Mouse (Mus musculus) liver, embryonic 16.5 days (tissue): ENCODE results near the gene Prdx5. TPM values are rescaled to one million over a fixed set of nuclear protein-coding genes. Genes with fewer than 3 reads are reported as not detected.

Source experiments
- ATAC-seq: fragments of 200-750 bp; cut with Nextera tagmentation; 2 replicates; pipeline ENCODE4 v1.8.0; 2017; ENCODE audit warnings: low read depth, mild to moderate bottlenecking, moderate number of reproducible peaks, moderate library complexity
- H3K27ac ChIP-seq: fragments of 300-500 bp; sonication (generic); 2 replicates; pipeline ENCODE4 v1.5.1; 2014; ENCODE audit warnings: mild to moderate bottlenecking, low read length
- H3K27me3 ChIP-seq: fragments of 300-500 bp; sonication (generic); 2 replicates; pipeline ENCODE4 v1.6.1; 2014; ENCODE audit warnings: low read depth, low read length, mixed read lengths; ENCODE audit not compliant: control insufficient read depth, insufficient read depth
- H3K36me3 ChIP-seq: fragments of 300-500 bp; sonication (generic); 2 replicates; pipeline ENCODE4 v1.6.1; 2014; ENCODE audit warnings: mild to moderate bottlenecking; ENCODE audit not compliant: control insufficient read depth, insufficient read depth
- H3K4me1 ChIP-seq: fragments of 300-500 bp; sonication (generic); 2 replicates; pipeline ENCODE4 v1.6.1; 2014; ENCODE audit warnings: low read depth, low read length, mixed read lengths; ENCODE audit not compliant: control insufficient read depth
- H3K4me2 ChIP-seq: fragments of 300-500 bp; sonication (generic); 2 replicates; pipeline ENCODE4 v1.6.1; 2014; ENCODE audit warnings: low read depth, low read length, mixed read lengths
- H3K4me3 ChIP-seq: fragments of 300-500 bp; sonication (generic); 2 replicates; pipeline ENCODE4 v1.5.1; 2014; ENCODE audit warnings: low read depth, mild to moderate bottlenecking, low read length
- H3K9ac ChIP-seq: fragments of 300-500 bp; sonication (generic); 2 replicates; pipeline ENCODE4 v1.6.1; 2014; ENCODE audit warnings: low read depth, low read length
- H3K9me3 ChIP-seq: fragments of 300-500 bp; sonication (generic); replicated peaks from 2 replicates; pipeline ENCODE4 v1.6.1; 2016; ENCODE audit warnings: low read length; ENCODE audit not compliant: control insufficient read depth
- WGBS: fragments of 180-500 bp; shearing (Covaris S2); extraction: QIAGEN DNeasy Blood & Tissue Kit; methylation state at CpG from one replicate; pipeline ENCODE4 v1.1.7; 2014; ENCODE audit not compliant: insufficient replicate concordance; 5-methylcytosine and 5-hydroxymethylcytosine counted together
- polyA plus RNA-seq: library from polyadenylated mRNA; unstranded; fragments of >200 nt; fragmentation: Nextera tagmentation; extraction: Ambion mirVana; gene quantifications from 2 replicates; pipeline ENCODE4 v1.2.1, GENCODE M21; 2015

The Prdx5 gene
- polyA plus RNA-seq, 1 experiment from 2014 or later, result 161 TPM

GRCm38 (mm10) chr19:6932018-6932417, 22.1 kb upstream of the Prdx5 start:
- Histone ChIP-seq H3K36me3 (no peaks in the 10 kb centered on the region), H3K4me1 (peaks cover 4% of the 10 kb centered on the region), H3K9me3 (no peaks in the 10 kb centered on the region), H3K9ac (no peak overlapping the region), H3K4me3 (no peak overlapping the region), H3K4me2 (no peak overlapping the region), H3K27ac (no peak overlapping the region), H3K27me3 (peaks cover 83% of the 10 kb centered on the region)
- ATAC-seq, result no peak
- WGBS, result 46% methylated on average over 1 of the region's 1 CpGs

GRCm38 (mm10) chr19:6931002-6931401, 21.1 kb upstream of the Prdx5 start:
- no peak for ATAC-seq
- Histone ChIP-seq H3K4me1 (peaks cover 7% of the 10 kb centered on the region), H3K36me3 (no peaks in the 10 kb centered on the region), H3K4me2 (no peak overlapping the region), H3K9me3 (no peaks in the 10 kb centered on the region), H3K27ac (no peak overlapping the region), H3K27me3 (peaks cover 91% of the 10 kb centered on the region), H3K9ac (no peak overlapping the region), H3K4me3 (no peak overlapping the region)
- 0% methylated on average over 2 of the region's 2 CpGs for WGBS

GRCm38 (mm10) chr19:6928080-6928479, 18.2 kb upstream of the Prdx5 start:
- no peak overlapping the region for H3K4me2 ChIP-seq
- H3K9ac ChIP-seq, result no peak overlapping the region

GRCm38 (mm10) chr19:6926559-6927255, 16.8 kb upstream of the Prdx5 start:
- 15% methylated on average over 26 of the region's 26 CpGs for WGBS
- Histone ChIP-seq H3K36me3 (no peaks in the 10 kb centered on the region), H3K27ac (no peak overlapping the region), H3K4me3 (no peak overlapping the region), H3K9me3 (no peaks in the 10 kb centered on the region), H3K27me3 (peaks cover 79% of the 10 kb centered on the region), H3K4me2 (0 out of 2 replicates have a peak overlapping the region, but pooled peaks have one; percentile 2), H3K4me1 (peaks cover 26% of the 10 kb centered on the region), H3K9ac (no peak overlapping the region)
- ATAC-seq, result no peak

More at GRCm38 (mm10) chr19:6928080-6928479, 18.2 kb upstream of the Prdx5 start:
- ATAC-seq, result no peak
- Histone ChIP-seq H3K9me3 (no peaks in the 10 kb centered on the region), H3K27me3 (peaks cover 89% of the 10 kb centered on the region), H3K4me3 (no peak overlapping the region), H3K27ac (no peak overlapping the region), H3K4me1 (peaks cover 14% of the 10 kb centered on the region), H3K36me3 (no peaks in the 10 kb centered on the region)
- WGBS, result 15% methylated on average over 9 of the region's 9 CpGs

- 15% methylated on average over 40 of the region's 40 CpGs for WGBS
Measured at GRCm38 (mm10) chr19:6925611-6926329, 15.9 kb upstream of the Prdx5 start.

GRCm38 (mm10) chr19:6925307-6925573, 15.3 kb upstream of the Prdx5 start, which contains the start of gene Catsperz:
Gene Catsperz (minus strand): TSS chr19:6925380.
- Histone ChIP-seq H3K9me3 (no peaks in the 10 kb centered on the region), H3K27ac (no peak within 1 kb of the TSS), H3K9ac (no peak within 1 kb of the TSS), H3K27me3 (peaks cover 66% of the 10 kb centered on the region), H3K36me3 (no peaks in the 10 kb centered on the region), H3K4me1 (peaks cover 34% of the 10 kb centered on the region), H3K4me2 (peak within 1 kb of the TSS; percentile 42), H3K4me3 (peak within 1 kb of the TSS; percentile 33)
- no peak for ATAC-seq
- 5% methylated on average over 9 of the region's 9 CpGs for WGBS

More at GRCm38 (mm10) chr19:6925611-6926329, 15.9 kb upstream of the Prdx5 start:
- Histone ChIP-seq H3K27ac (no peak overlapping the region), H3K9me3 (no peaks in the 10 kb centered on the region), H3K27me3 (peaks cover 69% of the 10 kb centered on the region), H3K4me1 (peaks cover 29% of the 10 kb centered on the region), H3K4me2 (no peak overlapping the region), H3K36me3 (no peaks in the 10 kb centered on the region), H3K9ac (no peak overlapping the region), H3K4me3 (no peak overlapping the region)
- ATAC-seq, result no peak

- H3K9ac ChIP-seq, result no peak overlapping the region
- no peak for ATAC-seq
- H3K36me3 ChIP-seq, result no peaks in the 10 kb centered on the region
- peak overlapping the region; percentile 42 for H3K4me2 ChIP-seq
- no peaks in the 10 kb centered on the region for H3K9me3 ChIP-seq
- peaks cover 63% of the 10 kb centered on the region for H3K27me3 ChIP-seq
- H3K4me1 ChIP-seq, result peaks cover 39% of the 10 kb centered on the region
- no peak overlapping the region for H3K27ac ChIP-seq
- WGBS, result 3% methylated on average over 39 of the region's 39 CpGs
- peak overlapping the region; percentile 33 for H3K4me3 ChIP-seq
Measured at GRCm38 (mm10) chr19:6924461-6925306, 14.8 kb upstream of the Prdx5 start.

GRCm38 (mm10) chr19:6922901-6923735, 13.2 kb upstream of the Prdx5 start:
- peak overlapping the region; percentile 100 for H3K4me2 ChIP-seq
- H3K27ac ChIP-seq, result no peak overlapping the region
- H3K4me1 ChIP-seq, result peaks cover 42% of the 10 kb centered on the region
- no peak for ATAC-seq
- no peaks in the 10 kb centered on the region for H3K9me3 ChIP-seq
- no peaks in the 10 kb centered on the region for H3K36me3 ChIP-seq
- H3K27me3 ChIP-seq, result peaks cover 51% of the 10 kb centered on the region
- 53% methylated on average over 6 of the region's 6 CpGs for WGBS
- peak overlapping the region; percentile 60; the same call in 1 of the 2 replicates for H3K9ac ChIP-seq
- H3K4me3 ChIP-seq, result peak overlapping the region; percentile 82
